Mouse (Mus musculus) midbrain, embryonic 15.5 days (tissue): ENCODE measurements around the gene AC153137.1. TPM values are rescaled to one million over a fixed set of nuclear protein-coding genes. Genes with fewer than 3 reads are reported as not detected.

Experiments used
- ATAC-seq: fragments of 200-750 bp; cut with Nextera tagmentation; replicated peaks from 2 replicates; pipeline ENCODE4 v1.8.0; 2017; ENCODE audit warnings: moderate TSS enrichment
- H3K27ac ChIP-seq: fragments of 300-500 bp; sonication (generic); 2 replicates; pipeline ENCODE4 v1.5.1; 2015; ENCODE audit warnings: mild to moderate bottlenecking, inconsistent platforms
- H3K27me3 ChIP-seq: fragments of 300-500 bp; sonication (generic); replicated peaks from 2 replicates; pipeline ENCODE4 v1.6.1; 2015; ENCODE audit warnings: inconsistent platforms
- H3K36me3 ChIP-seq: fragments of 300-500 bp; sonication (generic); replicated peaks from 2 replicates; pipeline ENCODE4 v1.6.1; 2015; ENCODE audit warnings: inconsistent platforms
- H3K4me1 ChIP-seq: fragments of 300-500 bp; sonication (generic); 2 replicates; pipeline ENCODE4 v1.6.1; 2015; ENCODE audit warnings: inconsistent platforms
- H3K4me2 ChIP-seq: fragments of 300-500 bp; sonication (generic); 2 replicates; pipeline ENCODE4 v1.6.1; 2015; ENCODE audit warnings: inconsistent platforms, mild to moderate bottlenecking, moderate library complexity
- H3K4me3 ChIP-seq: fragments of 300-500 bp; sonication (generic); 2 replicates; pipeline ENCODE4 v1.5.1; 2015; ENCODE audit warnings: mild to moderate bottlenecking, inconsistent platforms
- H3K9ac ChIP-seq: fragments of 300-500 bp; sonication (generic); 2 replicates; pipeline ENCODE4 v1.6.1; 2015; ENCODE audit warnings: mild to moderate bottlenecking, inconsistent platforms
- H3K9me3 ChIP-seq: fragments of 300-500 bp; sonication (generic); 2 replicates; pipeline ENCODE4 v1.6.1; 2016; ENCODE audit warnings: inconsistent platforms
- WGBS: fragments of 180-500 bp; shearing (Covaris S2); methylation state at CpG from one replicate; pipeline ENCODE4 v1.1.7; 2015; ENCODE audit warnings: mixed read lengths; 5-methylcytosine and 5-hydroxymethylcytosine counted together
- polyA plus RNA-seq: library from polyadenylated mRNA; unstranded; fragments of >200 nt; fragmentation: Nextera tagmentation; extraction: Ambion mirVana; gene quantifications from 2 replicates; pipeline ENCODE4 v1.2.1, GENCODE M21; 2015

The AC153137.1 gene
- polyA plus RNA-seq, 1 experiment from 2014 or later = not detected

DNA sequence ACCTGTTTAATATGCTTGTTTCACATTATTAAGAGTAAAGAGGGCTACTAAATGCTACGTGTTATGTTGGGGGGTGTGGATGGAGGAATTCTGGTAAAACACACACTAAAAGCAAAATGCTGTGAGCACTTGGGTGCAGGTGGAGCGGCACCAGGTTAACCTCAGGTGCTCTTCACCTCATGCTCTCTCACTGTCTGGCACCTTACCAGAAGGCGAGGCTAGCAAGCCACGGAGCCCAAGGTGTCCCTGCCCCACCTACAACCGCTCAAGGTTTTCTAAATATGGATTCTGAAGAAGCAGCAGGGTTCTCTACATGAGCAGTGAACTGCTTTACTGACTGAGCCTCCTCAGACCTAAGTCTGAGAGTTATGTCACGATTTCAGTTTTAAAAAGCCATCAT, 32.6 kb downstream of the AC153137.1 start:
- 96% methylated on average over 6 of the region's 6 CpGs for WGBS
- Histone ChIP-seq H3K9ac (no peak overlapping the region), H3K36me3 (peaks cover 27% of the 10 kb centered on the region), H3K4me3 (no peak overlapping the region), H3K4me2 (no peak overlapping the region), H3K4me1 (peaks cover 19% of the 10 kb centered on the region), H3K9me3 (no peaks in the 10 kb centered on the region), H3K27ac (no peak overlapping the region), H3K27me3 (no peaks in the 10 kb centered on the region)
- no peak for ATAC-seq

GRCm38 (mm10) chr1:30940571-30940970, 37.2 kb downstream of the AC153137.1 start:
- Histone ChIP-seq H3K9ac (no peak overlapping the region), H3K9me3 (no peaks in the 10 kb centered on the region), H3K4me3 (no peak overlapping the region), H3K4me1 (peaks cover 5% of the 10 kb centered on the region; the same call in 1 of the 2 replicates), H3K36me3 (peaks cover 27% of the 10 kb centered on the region), H3K27ac (no peak overlapping the region), H3K27me3 (no peaks in the 10 kb centered on the region), H3K4me2 (no peak overlapping the region)
- WGBS = 86% methylated on average over 3 of the region's 3 CpGs
- ATAC-seq = no peak

GRCm38 (mm10) chr1:30938392-30938791, 39.4 kb downstream of the AC153137.1 start:
- 74% methylated on average over 7 of the region's 7 CpGs for WGBS
- no peak overlapping the region for H3K27ac ChIP-seq
- ATAC-seq = no peak

GRCm38 (mm10) chr1:30937396-30937965, 40.3 kb downstream of the AC153137.1 start:
- Histone ChIP-seq H3K27me3 (no peaks in the 10 kb centered on the region), H3K27ac (no peak overlapping the region), H3K4me3 (no peak overlapping the region), H3K9me3 (no peaks in the 10 kb centered on the region), H3K4me1 (no peaks in the 10 kb centered on the region), H3K9ac (no peak overlapping the region), H3K4me2 (no peak overlapping the region), H3K36me3 (0 out of 2 replicates have a peak, but pooled peaks cover 6% of the 10 kb centered on the region)
- WGBS = 65% methylated on average over 8 of the region's 8 CpGs
- no peak for ATAC-seq

More at GRCm38 (mm10) chr1:30938392-30938791, 39.4 kb downstream of the AC153137.1 start:
- Histone ChIP-seq H3K4me2 (no peak overlapping the region), H3K36me3 (peaks cover 9% of the 10 kb centered on the region; the same call in 1 of the 2 replicates), H3K4me1 (no peaks in the 10 kb centered on the region), H3K9ac (no peak overlapping the region), H3K4me3 (no peak overlapping the region), H3K27me3 (no peaks in the 10 kb centered on the region), H3K9me3 (no peaks in the 10 kb centered on the region)

- H3K27me3 ChIP-seq = no peaks in the 10 kb centered on the region
- no peak overlapping the region for H3K9ac ChIP-seq
- WGBS = 82% methylated on average over 2 of the region's 2 CpGs
- H3K4me1 ChIP-seq = no peaks in the 10 kb centered on the region
- H3K4me2 ChIP-seq = no peak overlapping the region
- H3K27ac ChIP-seq = no peak overlapping the region
- 0 out of 2 replicates have a peak, but pooled peaks cover 6% of the 10 kb centered on the region for H3K36me3 ChIP-seq
- H3K4me3 ChIP-seq = no peak overlapping the region
- no peaks in the 10 kb centered on the region for H3K9me3 ChIP-seq
- ATAC-seq = no peak
These were observed 41.3 kb downstream of the AC153137.1 start for GRCm38 (mm10) chr1:30936488-30936887.

DNA sequence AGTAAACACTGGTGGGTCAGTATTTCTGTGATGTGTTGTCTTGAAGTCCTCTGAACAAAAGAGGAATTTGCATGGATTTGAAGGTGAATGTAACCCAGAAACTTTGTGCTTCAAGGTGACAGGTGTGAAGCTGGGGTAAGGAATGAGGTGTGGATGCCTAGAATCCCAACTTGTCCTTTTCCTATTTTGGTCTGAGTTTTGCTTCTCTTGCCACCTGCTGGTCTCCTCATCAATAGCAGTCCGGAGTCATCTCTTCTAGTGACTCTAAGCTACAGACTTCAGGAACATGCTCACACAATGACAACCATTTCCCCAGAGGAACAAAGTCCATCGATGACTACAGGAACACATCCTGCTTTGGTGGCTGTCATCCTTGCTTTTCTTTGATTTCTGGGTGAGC, 46.9 kb downstream of the AC153137.1 start:
- Histone ChIP-seq H3K4me2 (no peak overlapping the region), H3K36me3 (no peaks in the 10 kb centered on the region), H3K4me3 (no peak overlapping the region), H3K27me3 (no peaks in the 10 kb centered on the region), H3K4me1 (no peaks in the 10 kb centered on the region), H3K9me3 (no peaks in the 10 kb centered on the region), H3K9ac (no peak overlapping the region), H3K27ac (no peak overlapping the region)
- 70% methylated on average over 2 of the region's 2 CpGs for WGBS
- ATAC-seq = no peak

GRCm38 (mm10) chr1:30930194-30930593, 47.6 kb downstream of the AC153137.1 start:
- 78% methylated on average over 2 of the region's 2 CpGs for WGBS
- no peak overlapping the region for H3K27ac ChIP-seq
- H3K9ac ChIP-seq = no peak overlapping the region
- no peaks in the 10 kb centered on the region for H3K4me1 ChIP-seq
- no peak for ATAC-seq
- no peaks in the 10 kb centered on the region for H3K27me3 ChIP-seq
- no peak overlapping the region for H3K4me3 ChIP-seq
- no peaks in the 10 kb centered on the region for H3K36me3 ChIP-seq
- H3K9me3 ChIP-seq = no peaks in the 10 kb centered on the region
- no peak overlapping the region for H3K4me2 ChIP-seq

Other genes starting within 250 kb of the AC153137.1 start
- gene Phf3, start 104.0 kb downstream of the AC153137.1 start, polyA plus RNA-seq = 38.0 and 42.7 TPM in 2 replicates
- not detected in 2 replicates for gene Lgsn, start 198.4 kb upstream of the AC153137.1 start, polyA plus RNA-seq
- not detected in 2 replicates for gene 4931428L18Rik, start 244.7 kb upstream of the AC153137.1 start, polyA plus RNA-seq
- gene Pih1d3, start 244.9 kb upstream of the AC153137.1 start, polyA plus RNA-seq = not detected in 2 replicates